In the genomic region with DNA sequence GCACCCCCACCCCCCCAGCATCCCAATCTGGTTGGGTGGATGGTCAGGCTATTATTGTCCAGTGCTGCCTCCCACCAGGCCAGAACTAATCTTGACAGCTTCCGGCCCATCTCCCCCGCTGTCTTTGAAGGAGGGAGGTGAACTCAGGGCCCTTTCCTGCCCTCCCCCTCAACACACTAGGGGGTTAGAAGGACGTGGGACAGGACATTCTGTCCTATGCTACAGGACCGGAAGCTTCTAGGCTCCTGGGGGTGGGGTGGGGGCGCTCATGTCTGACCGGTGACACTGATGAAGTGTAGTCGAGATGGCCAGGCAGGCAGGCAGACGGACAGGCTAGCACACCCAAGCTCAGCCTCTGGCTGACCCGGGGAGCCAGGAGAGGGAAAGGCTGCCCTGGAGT, we compare ENCODE assay signal across 8 mouse cellular contexts. TPM values are rescaled to one million over a fixed set of nuclear protein-coding genes. Genes with fewer than 3 reads are reported as not detected.
DNase-seq lines count a peak whose midpoint lies in the region; TF ChIP-seq lines count a peak whose summit lies in the region.

No protein-coding gene starts in this region.

- no peak overlapping the region for H3K4me3 ChIP-seq in thymus, adult 2 months (ENCODE audit: control insufficient read depth, insufficient read depth, low read length)

- peak; percentile 22 for DNase-seq in gastrocnemius, adult 18-20 months (ENCODE audit: low spot score)
- DNase-seq in gastrocnemius, postnatal 4 days (ENCODE audit: low spot score in 2 of 2), result no peak
- peak; percentile 75 to 91 for DNase-seq in heart, adult 9 months (ENCODE audit: low spot score in 2 of 2)
- peak; percentile 83 for DNase-seq in kidney, postnatal 10 days
- DNase-seq in lung, postnatal 4 days, result peak; percentile 76 to 93
- DNase-seq in thymus, postnatal 14 days, result no peak
- no peak for DNase-seq in right cerebral cortex, adult 2 months (ENCODE audit: low spot score in 2 of 2)
- DNase-seq in thymus, adult 2 months, result no peak

- peaks cover 12% of the 10 kb centered on the region; the same call in 1 of the 2 replicates for H3K4me1 ChIP-seq in thymus, adult 2 months (replicated peaks; ENCODE audit: control insufficient read depth, insufficient read depth, low read length)

- TF ChIP-seq CTCF in thymus, adult 2 months (IDR thresholded peaks at IDR 0.05; ENCODE audit: borderline replicate concordance, control insufficient read depth, extremely low read depth, insufficient read depth, low read length, poor library complexity), result no peak

- TF ChIP-seq POLR2A in thymus, adult 2 months (IDR thresholded peaks at IDR 0.05; ENCODE audit: control insufficient read depth, extremely low read depth, insufficient read depth, low read length, poor library complexity), result no peak

- H3K27ac ChIP-seq in thymus, adult 2 months (ENCODE audit: control insufficient read depth, insufficient read depth, low read length), result no peak overlapping the region

- H3K27me3 ChIP-seq in thymus, adult 2 months (ENCODE audit: control insufficient read depth, insufficient read depth, low read length), result no peaks in the 10 kb centered on the region; the same call in 1 of the 2 replicates

- WGBS in thymus, adult 2 months, result 75% methylated on average over 9 of the region's 9 CpGs

- no peaks in the 10 kb centered on the region for H3K36me3 ChIP-seq in thymus, adult 2 months (ENCODE audit: control insufficient read depth, insufficient read depth, low read length)

RNA-seq across cellular contexts. Expression of a gene that starts 55.4 kb away (rescaled TPM):
- total RNA-seq in gastrocnemius, adult 18-20 months (2021), result 1 to 10 TPM; 4.5 to 7.4 TPM
- total RNA-seq in gastrocnemius, postnatal 4 days (2021), result 10 to 100 TPM; 26.3 to 27.5 TPM
- 28.7 and 32.8 TPM in 2 replicates for polyA plus RNA-seq in thymus, adult 2 months (2012; rRNA removed)

Comparison
In these comparisons a context has a peak if more than half of its experiments do, and no peak if none do; other contexts are left out.
1. DNase-seq: peak in gastrocnemius, adult 18-20 months (single experiment), heart, adult 9 months (2 of 2), kidney, postnatal 10 days (single experiment) and lung, postnatal 4 days (2 of 2); none in gastrocnemius, postnatal 4 days (0 of 2), thymus, postnatal 14 days (single experiment), right cerebral cortex, adult 2 months (0 of 2) and thymus, adult 2 months (single experiment).